Mouse (Mus musculus) liver, embryonic 14.5 days (tissue): ENCODE measurements around the gene Pnldc1.

Experiments used
- CTCF ChIP-seq: IDR thresholded peaks from 2 replicates; pipeline ENCODE4 v1.5.1; 2016; ENCODE audit warnings: antibody characterized with exemption, low read depth, control low read depth
- EP300 ChIP-seq: IDR thresholded peaks from 2 replicates; pipeline ENCODE4 v1.6.1; 2016; ENCODE audit warnings: antibody characterized with exemption, low read depth

- TF ChIP-seq CTCF (no peak), EP300 (no peak)
Measured at GRCm38 (mm10) chr17:12942459-12943162, 32.6 kb upstream of the Pnldc1 start.
